Mouse (Mus musculus): ENCODE data around the gene Spaca1.
"Not testable (repeated sequence)": the region's sequence is repeated elsewhere in the genome, so short reads cannot be mapped to it uniquely, and the experiment has no call there.

Spaca1 gene

GRCm38 (mm10) chr4:34049571-34050255 is at the start of gene Spaca1:
Spaca1 (minus strand) TSS chr4:34050191.
- no peak for DNase-seq (ENCODE audit: low read depth)

- DNase-seq (ENCODE audit: low read depth) = not testable (repeated sequence)
Observed at GRCm38 (mm10) chr4:34087286-34087685, 37.3 kb upstream of the Spaca1 start.

- DNase-seq (ENCODE audit: low read depth) = no peak
Observed at GRCm38 (mm10) chr4:34081064-34081463, 31.1 kb upstream of the Spaca1 start.

- DNase-seq (ENCODE audit: low read depth) = no peak
Observed at GRCm38 (mm10) chr4:34069002-34069401, 19.0 kb upstream of the Spaca1 start.

GRCm38 (mm10) chr4:34058320-34058719 is 8.3 kb upstream of the Spaca1 start:
- no peak for DNase-seq (ENCODE audit: low read depth)

GRCm38 (mm10) chr4:34026771-34027170 is 23.2 kb downstream of the Spaca1 start:
- no peak for DNase-seq (ENCODE audit: low read depth)

GRCm38 (mm10) chr4:34021456-34021855 is 28.5 kb downstream of the Spaca1 start:
- DNase-seq (ENCODE audit: low read depth) = no peak

- no peak for DNase-seq (ENCODE audit: low read depth)
Observed at GRCm38 (mm10) chr4:33996382-33996781, 53.6 kb downstream of the Spaca1 start.

GRCm38 (mm10) chr4:33992687-33993086 is 57.3 kb downstream of the Spaca1 start:
- DNase-seq (ENCODE audit: low read depth) = no peak

- no peak for DNase-seq (ENCODE audit: low read depth)
Observed at GRCm38 (mm10) chr4:33988466-33989089, 61.4 kb downstream of the Spaca1 start.

Data from 416B (cell line).